Mouse (Mus musculus) spleen, postnatal 4 days (tissue): ENCODE measurements around the gene Mok.
"Not testable (repeated sequence)": the region's sequence is repeated elsewhere in the genome, so short reads cannot be mapped to it uniquely, and the experiment has no call there.

Experiments
- DNase-seq, 2 experiments: peaks; one replicate each; pipeline ENCODE4 v3.0.0; 2022; ENCODE audit warnings: low spot score in 2 of 2

Mok gene

DNA sequence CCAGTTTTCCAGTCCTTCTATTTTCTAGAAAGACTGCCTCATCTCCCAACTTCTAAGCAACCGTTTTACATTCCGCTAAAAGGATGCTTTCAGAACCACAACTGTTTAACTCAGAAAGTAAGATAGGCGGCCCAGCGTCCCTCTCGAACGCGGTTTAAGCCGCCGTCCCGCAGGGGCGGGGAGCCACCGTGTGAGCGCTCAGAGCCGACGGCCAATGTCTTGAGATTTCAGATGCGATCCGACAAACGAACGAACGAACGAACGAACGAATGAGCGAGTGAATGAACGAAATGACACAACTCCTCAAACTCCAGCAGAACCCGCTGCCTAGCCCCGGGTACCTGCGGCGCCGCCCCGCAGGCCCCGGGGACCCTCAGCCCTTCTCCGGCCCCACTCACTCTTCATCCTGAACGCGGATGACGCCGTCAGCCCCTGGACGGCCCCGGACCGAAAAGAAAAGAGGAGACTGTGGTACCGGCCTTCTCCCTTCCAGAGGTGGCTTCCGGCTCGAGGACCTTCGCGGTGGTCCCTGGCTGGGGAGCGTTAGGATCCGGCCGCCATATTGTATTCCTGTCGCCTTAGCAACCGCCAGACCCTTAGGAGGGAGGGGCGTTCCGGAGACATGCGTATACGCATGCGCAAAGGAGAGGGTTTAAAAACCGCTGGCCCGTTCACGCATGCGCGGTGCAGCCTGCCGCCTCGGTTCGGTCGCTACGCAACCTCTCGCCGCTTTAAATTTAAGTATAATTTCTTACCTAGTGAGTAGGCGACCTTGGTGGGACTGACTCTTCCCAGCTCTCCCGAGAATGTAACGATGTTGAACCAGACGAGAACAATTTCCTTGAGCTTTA is at the start of gene Mok:
Mok (minus strand) TSS at position 592 of the 851 bp plus-strand sequence.
- DNase-seq = peak; percentile 92 to 98

GRCm38 (mm10) chr12:110889036-110890020 is 48.6 kb upstream of the Mok start, which contains the start of the genes Cinp and Tecpr2:
Gene Cinp (minus strand): TSS chr12:110889145.
Gene Tecpr2 (plus strand): TSS chr12:110889264.
- peak; percentile 95 for DNase-seq

GRCm38 (mm10) chr12:110888606-110889005 is 47.9 kb upstream of the Mok start:
- DNase-seq = no peak

DNA sequence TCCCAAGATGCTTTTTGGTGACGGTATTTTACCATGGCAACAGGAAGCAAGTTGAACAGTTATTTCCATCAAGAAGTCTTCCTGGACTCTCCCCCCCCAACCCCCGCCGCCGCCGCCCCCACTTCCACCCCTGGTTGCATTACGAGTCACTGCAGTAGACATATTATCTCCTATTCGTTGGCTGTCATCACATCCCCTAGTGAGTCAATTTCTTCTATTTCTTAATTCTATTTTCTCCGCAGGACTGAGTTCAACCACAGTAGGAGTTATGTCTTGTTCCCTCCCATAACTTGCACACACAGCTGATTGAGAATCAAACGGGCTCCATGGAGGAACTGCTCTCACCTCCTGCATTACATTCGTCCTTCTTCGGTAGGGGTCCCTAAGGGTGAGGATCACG is 47.4 kb upstream of the Mok start:
- no peak for DNase-seq

GRCm38 (mm10) chr12:110885251-110885650 is 44.5 kb upstream of the Mok start:
- DNase-seq = no peak

GRCm38 (mm10) chr12:110882291-110882690 is 41.6 kb upstream of the Mok start:
- DNase-seq = peak in 1 of 2 experiments; percentile 55

DNA sequence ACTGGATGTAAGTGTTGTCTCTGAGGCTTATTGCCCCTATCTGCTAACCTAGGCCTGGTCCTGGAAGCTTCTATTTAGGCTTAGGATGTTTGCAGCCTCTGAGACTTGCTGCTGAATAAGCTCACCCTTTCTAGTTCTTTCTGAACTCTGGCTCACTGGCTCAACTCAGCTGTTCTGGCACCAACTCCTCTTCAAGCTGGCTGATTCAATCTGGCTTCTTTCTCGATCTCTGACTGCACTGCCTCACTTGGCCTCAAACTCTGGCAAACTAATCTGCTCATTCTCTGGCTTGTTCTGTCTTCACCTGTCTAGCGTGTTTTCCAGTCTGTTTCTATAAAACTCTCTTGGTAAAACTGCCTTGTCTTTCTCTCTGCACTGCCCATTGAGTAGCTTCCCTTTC is 34.6 kb upstream of the Mok start:
- DNase-seq = no peak

GRCm38 (mm10) chr12:110871247-110871646 is 30.5 kb upstream of the Mok start:
- DNase-seq = no peak

DNA sequence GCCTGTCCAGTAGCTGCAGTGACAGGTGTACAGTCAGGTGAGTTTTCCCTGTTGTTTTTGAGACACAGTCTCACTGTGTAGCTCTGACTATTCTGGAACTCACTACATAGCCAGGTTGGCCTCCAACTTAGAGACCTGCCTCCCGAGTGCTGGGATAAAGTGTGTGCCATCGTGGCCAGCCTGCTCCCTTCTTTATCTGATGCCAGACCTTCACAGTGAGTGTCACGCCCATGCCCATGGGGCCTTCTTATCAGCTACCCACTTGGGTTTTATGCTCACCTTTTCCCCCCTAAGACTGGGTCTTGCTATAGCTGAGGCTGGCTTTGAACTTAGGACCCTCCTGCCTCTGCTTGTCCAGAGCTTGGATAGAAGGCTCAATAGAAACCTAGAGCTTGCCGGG is 29.4 kb upstream of the Mok start:
- DNase-seq = no peak

DNA sequence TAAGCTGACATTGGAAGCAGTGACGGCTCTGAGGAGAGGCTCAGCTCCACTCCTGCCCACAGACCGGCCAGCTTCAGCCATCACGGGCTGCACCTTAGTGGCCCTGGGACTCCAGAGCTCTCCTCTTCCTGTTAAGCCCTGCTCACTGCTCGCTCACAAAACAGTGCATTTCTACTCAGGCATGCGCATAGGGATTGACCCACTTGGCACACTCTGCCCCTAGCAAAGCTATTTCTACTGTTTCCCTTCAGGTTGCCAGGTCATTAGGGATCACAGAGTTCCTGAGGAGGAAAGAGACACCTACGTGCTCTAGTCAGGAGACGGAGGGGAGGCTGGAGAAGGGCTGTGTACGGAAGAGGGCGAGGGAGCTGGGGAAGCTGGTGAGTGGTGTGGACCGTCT is 25.2 kb upstream of the Mok start:
- DNase-seq = no peak

DNA sequence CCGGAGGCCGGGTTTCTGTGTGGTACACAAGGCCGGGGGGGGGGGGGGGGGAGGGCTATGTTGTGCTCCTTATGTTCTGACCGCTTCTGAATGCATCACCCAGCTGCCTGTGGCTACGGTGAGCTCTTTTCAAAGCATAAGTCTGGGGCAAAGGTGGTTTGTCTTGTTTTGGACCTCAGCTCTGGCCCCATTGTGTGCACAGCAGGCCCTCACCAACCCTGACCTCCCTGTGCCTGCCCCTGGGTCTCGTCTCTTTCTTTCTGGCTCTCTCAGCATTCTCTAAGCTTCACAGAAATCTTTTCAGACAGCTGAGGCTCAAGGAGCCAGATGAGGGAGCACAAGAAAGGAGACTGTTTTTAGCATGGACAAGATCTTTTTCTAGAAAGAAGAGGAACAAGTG is 24.8 kb upstream of the Mok start:
- no peak for DNase-seq

DNA sequence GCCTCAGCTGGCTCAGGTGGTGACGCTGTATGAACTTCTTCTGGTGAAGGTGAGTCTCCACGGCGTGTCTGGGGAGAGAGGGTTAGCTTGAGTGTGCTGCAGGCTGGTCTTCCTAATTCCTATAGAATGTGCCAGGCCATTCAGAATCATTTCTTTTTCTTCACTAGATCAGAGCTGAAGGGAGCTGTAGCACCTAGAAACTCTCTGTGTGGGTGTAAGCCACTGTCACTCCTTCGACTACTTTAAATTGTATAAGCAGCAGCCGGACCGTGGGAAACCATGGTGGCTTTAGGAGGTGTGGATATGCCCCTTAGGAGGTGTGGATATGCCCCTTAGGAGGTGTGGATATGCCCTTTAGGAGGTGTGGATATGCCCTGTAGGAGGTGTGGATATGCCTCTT is 23.3 kb upstream of the Mok start:
- DNase-seq = no peak

GRCm38 (mm10) chr12:110861256-110861655 is 20.5 kb upstream of the Mok start:
- DNase-seq = no peak

GRCm38 (mm10) chr12:110860293-110860692 is 19.6 kb upstream of the Mok start:
- DNase-seq = no peak

- not testable (repeated sequence) for DNase-seq
Observed at GRCm38 (mm10) chr12:110858681-110859080, 17.9 kb upstream of the Mok start.

DNA sequence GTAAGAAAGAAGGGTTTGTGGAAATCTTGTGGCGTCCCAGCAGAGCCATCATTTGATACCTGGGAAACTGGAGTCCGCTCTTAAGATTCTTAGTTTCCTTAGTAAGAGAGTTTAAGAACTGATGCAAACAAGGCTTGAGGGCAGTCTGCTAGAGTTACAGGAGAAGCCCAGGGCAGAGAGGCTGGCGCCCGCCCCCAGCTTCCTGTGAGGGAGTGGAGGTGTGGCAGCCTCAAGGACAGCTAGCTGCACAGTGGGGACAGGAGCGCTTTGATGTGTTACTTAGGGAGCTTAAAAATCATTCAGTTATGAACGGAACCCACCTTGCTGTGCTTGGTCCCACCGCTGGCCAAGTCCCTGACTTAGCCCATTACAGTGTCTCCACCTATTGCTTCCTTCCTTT is 16.5 kb upstream of the Mok start:
- no peak for DNase-seq

GRCm38 (mm10) chr12:110854786-110855737 is 14.3 kb upstream of the Mok start:
- DNase-seq = no peak

- DNase-seq = no peak
Observed at GRCm38 (mm10) chr12:110851923-110852322, 11.2 kb upstream of the Mok start.

DNA sequence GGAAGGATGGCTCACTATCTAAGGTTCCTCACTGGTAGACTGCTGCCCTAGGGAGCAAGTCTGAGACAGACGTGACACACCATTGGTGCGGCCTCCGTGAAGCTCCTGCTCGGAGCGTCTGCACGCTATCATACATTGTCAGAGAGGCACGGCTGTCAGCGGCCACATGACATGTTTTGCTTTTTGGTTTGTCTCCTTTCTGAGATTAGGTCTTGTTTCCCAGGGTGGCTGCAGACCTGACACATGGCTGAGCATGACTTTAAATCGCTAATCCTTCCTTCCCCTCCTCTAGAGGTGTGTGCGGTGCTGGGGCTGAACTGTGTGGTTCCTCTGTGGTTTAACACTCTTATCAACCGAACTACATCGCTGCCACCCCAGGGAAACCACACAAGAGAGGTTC is 10.7 kb upstream of the Mok start:
- DNase-seq = no peak

GRCm38 (mm10) chr12:110850929-110851256 is 10.2 kb upstream of the Mok start:
- DNase-seq = no peak
